Mouse (Mus musculus): ENCODE measurements around the gene Shank2.

Gene Shank2

GRCm38 (mm10) chr7:144001628-144002027 is at the start of gene Shank2:
TSS of gene Shank2 (plus strand) at chr7:144001928.
- DNase-seq: no peak

- DNase-seq: peak; percentile 11 to 32
These were observed 49.6 kb upstream of the Shank2 start for GRCm38 (mm10) chr7:143952130-143952529.

- DNase-seq: peak in 1 of 2 experiments; percentile 42
These were observed 45.0 kb upstream of the Shank2 start for GRCm38 (mm10) chr7:143956575-143957295.

GRCm38 (mm10) chr7:143958030-143958565 is 43.6 kb upstream of the Shank2 start:
- peak; percentile 11 to 45 for DNase-seq

GRCm38 (mm10) chr7:143963813-143964212 is 37.9 kb upstream of the Shank2 start:
- DNase-seq: no peak

- peak in 1 of 2 experiments; percentile 8 for DNase-seq
These were observed 35.1 kb upstream of the Shank2 start for GRCm38 (mm10) chr7:143966621-143967020.

- DNase-seq: no peak
These were observed 24.3 kb upstream of the Shank2 start for GRCm38 (mm10) chr7:143977491-143977830.

- DNase-seq: peak; percentile 49 to 72
These were observed 23.7 kb upstream of the Shank2 start for GRCm38 (mm10) chr7:143977831-143978682.

GRCm38 (mm10) chr7:143978741-143979371 is 22.9 kb upstream of the Shank2 start:
- peak; percentile 75 to 82 for DNase-seq

GRCm38 (mm10) chr7:143979986-143980385 is 21.7 kb upstream of the Shank2 start:
- DNase-seq: no peak

- DNase-seq: peak in 1 of 2 experiments; percentile 46
These were observed 15.4 kb upstream of the Shank2 start for GRCm38 (mm10) chr7:143986281-143986680.

GRCm38 (mm10) chr7:143991160-143991559 is 10.6 kb upstream of the Shank2 start:
- DNase-seq: no peak

- DNase-seq: no peak
These were observed 2.7 kb upstream of the Shank2 start for GRCm38 (mm10) chr7:143999073-143999472.

GRCm38 (mm10) chr7:144003471-144003870 is 1.7 kb downstream of the Shank2 start:
- no peak for DNase-seq

GRCm38 (mm10) chr7:144008079-144008478 is 6.4 kb downstream of the Shank2 start:
- no peak for DNase-seq

GRCm38 (mm10) chr7:144008985-144009384 is 7.3 kb downstream of the Shank2 start:
- DNase-seq: peak; percentile 46 to 75

- DNase-seq: no peak
These were observed 12.8 kb downstream of the Shank2 start for GRCm38 (mm10) chr7:144014485-144014884.

- no peak for DNase-seq
These were observed 20.1 kb downstream of the Shank2 start for GRCm38 (mm10) chr7:144021801-144022200.

- DNase-seq: no peak
These were observed 21.0 kb downstream of the Shank2 start for GRCm38 (mm10) chr7:144022682-144023081.

- no peak for DNase-seq
These were observed 21.8 kb downstream of the Shank2 start for GRCm38 (mm10) chr7:144023561-144023960.

- DNase-seq: no peak
These were observed 24.5 kb downstream of the Shank2 start for GRCm38 (mm10) chr7:144026024-144026752.

GRCm38 (mm10) chr7:144029246-144029645 is 27.5 kb downstream of the Shank2 start:
- DNase-seq: no peak
